Mouse (Mus musculus) embryo, embryonic 10 days (tissue): ENCODE measurements around the gene Mael.

Experiments used
- DNase-seq: peaks from one replicate; pipeline ENCODE4 v3.0.0-alpha.2; 2015; ENCODE audit warnings: low spot score

The Mael gene

DNA sequence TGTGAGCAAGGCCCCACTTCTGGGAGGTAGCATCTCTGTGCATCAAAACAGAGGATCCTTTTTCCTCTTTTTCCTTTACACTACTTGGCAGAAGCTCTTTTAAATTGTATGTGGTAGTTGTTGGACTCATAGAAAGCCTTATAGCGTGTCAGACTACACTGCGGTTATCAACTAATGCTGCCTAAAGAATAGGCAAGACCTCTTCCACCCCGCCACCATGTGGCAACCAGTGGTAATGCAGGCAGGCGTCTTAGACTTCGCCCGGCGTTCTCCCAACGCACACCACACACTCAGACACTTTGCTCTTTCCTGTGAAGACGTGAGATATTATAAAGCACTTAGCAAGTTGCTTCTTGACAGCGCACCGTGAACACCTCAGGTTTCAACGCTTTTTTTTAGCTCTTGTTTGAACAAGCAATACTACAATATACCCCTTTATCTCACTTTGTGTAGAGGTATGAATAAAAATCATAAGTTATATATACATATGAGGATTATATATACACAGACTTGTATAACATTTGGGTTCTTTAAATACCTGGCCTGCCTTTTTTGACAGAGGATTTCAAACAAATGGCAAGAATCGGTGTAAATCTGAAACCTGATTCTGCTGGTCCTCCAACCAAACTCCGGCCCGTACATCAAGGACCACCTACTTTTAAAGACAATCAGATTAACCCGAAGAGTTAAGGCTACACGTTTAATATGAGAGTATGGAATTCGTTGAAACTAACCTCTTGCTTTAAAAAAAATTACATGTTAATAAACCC is 85.0 kb downstream of the Mael start:
- DNase-seq, result peak; percentile 91

DNA sequence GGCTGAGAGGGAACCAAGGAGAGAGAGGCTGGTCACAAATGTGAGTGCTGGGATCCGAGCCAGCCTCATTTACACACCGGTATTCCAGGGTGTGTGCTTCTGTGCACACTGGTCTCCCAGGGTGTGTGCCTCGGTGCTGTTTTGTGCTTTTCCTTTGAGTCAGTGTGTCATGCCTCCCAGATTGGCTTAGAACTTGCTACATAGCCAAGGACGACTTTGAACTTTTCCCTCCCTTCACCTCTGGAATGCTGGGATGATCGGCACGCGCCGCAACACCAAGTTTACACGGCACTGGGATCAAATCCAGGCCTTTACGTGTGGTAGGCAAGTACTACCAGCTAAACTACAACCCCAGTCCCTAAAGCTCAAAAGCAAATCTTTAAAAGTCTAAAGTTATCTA is 86.5 kb downstream of the Mael start:
- DNase-seq, result no peak

DNA sequence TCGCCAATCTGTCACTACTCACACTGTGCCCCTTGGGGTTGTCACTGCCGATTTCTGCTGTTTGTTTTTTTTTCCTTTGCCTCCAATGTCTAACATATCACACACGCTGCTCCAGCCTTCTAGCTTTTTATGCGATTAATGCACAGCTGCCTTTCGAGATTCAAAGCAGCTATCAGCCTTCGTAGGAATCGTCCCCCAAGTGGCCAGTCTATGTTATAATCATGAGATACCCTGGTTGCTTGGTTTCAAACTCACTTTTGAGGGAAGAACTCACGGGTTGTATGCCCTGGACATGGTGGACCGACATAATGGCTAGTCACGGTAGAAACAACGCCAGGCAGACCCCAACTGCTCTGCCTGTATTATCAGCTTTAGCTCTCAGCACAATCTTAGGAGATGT is 87.2 kb downstream of the Mael start:
- no peak for DNase-seq
